Mouse (Mus musculus) G1E (cell line): ENCODE measurements at regions not wholly inside any gene's neighbourhood (a gene's known extent, or its start where the extent isn't known, plus 50 kb on each side); places are given as distances from the start of the nearest gene placed in this dataset.

Experiments
- CTCF ChIP-seq: IDR thresholded peaks from 2 replicates; pipeline ENCODE4 v1.5.1; 2012; ENCODE audit warnings: low read depth, low read length, inconsistent platforms, mixed read lengths
- GATA1 ChIP-seq: IDR thresholded peaks from 2 replicates; pipeline ENCODE4 v1.6.1; 2012; ENCODE audit warnings: borderline replicate concordance, low read length, inconsistent platforms, mixed read lengths
- TAL1 ChIP-seq: conservative IDR thresholded peaks from 2 replicates; pipeline ENCODE4 v1.6.1; 2012; ENCODE audit warnings: low read depth, low read length, inconsistent platforms, mixed read lengths

GRCm38 (mm10) chr8:89571816-89572215 lies 527.9 kb upstream of the Sall1 start:
- TF ChIP-seq TAL1 (no peak), CTCF (no peak), GATA1 (no peak)
